Mouse (Mus musculus) myocyte (in vitro differentiated cells): ENCODE results near the gene Thegl.

Experiments used
- CEBPB ChIP-seq: IDR thresholded peaks from 2 replicates; pipeline ENCODE4 v1.6.1; 2011; ENCODE audit warnings: mild to moderate bottlenecking, moderate library complexity; ENCODE audit not compliant: poor library complexity, insufficient read depth, severe bottlenecking
- E2F4 ChIP-seq: IDR thresholded peaks from one replicate; pipeline ENCODE4 v1.6.1; 2011; ENCODE audit warnings: mild to moderate bottlenecking, control low read depth, moderate library complexity; ENCODE audit not compliant: insufficient read depth
- MAX ChIP-seq: IDR thresholded peaks from one replicate; pipeline ENCODE4 v1.6.1; 2011; ENCODE audit warnings: low read depth, mild to moderate bottlenecking, control low read depth
- MYOD1 ChIP-seq, 3 experiments: IDR thresholded peaks; one replicate each; pipeline ENCODE4 v1.6.1; 2011; ENCODE audit warnings: control low read depth in 2 of 3, low read depth in 2 of 3, mild to moderate bottlenecking in 2 of 3, moderate library complexity in 1 of 3; ENCODE audit not compliant: insufficient read length in 2 of 3, control insufficient read depth in 1 of 3
- MYOG ChIP-seq, 3 experiments: IDR thresholded peaks; one replicate each; pipeline ENCODE4 v1.6.1; 2011; ENCODE audit warnings: control low read depth in 2 of 3, low read depth in 2 of 3, mild to moderate bottlenecking in 2 of 3; ENCODE audit not compliant: insufficient read length in 2 of 3, control insufficient read depth in 1 of 3, insufficient read depth in 1 of 3
- POLR2A ChIP-seq: IDR thresholded peaks from one replicate; pipeline ENCODE4 v1.6.1; 2011; ENCODE audit warnings: low read depth, mild to moderate bottlenecking, control low read depth, moderate library complexity; ENCODE audit not compliant: insufficient read length
- POLR2AphosphoS2 ChIP-seq: IDR thresholded peaks from one replicate; pipeline ENCODE4 v1.6.1; 2011; ENCODE audit warnings: low read depth, control low read depth; ENCODE audit not compliant: insufficient read length
- SRF ChIP-seq: IDR thresholded peaks from one replicate; pipeline ENCODE4 v1.6.1; 2011; ENCODE audit warnings: low read depth; ENCODE audit not compliant: control insufficient read depth, insufficient read length
- TCF12 ChIP-seq: IDR thresholded peaks from one replicate; pipeline ENCODE4 v1.6.1; 2011; ENCODE audit warnings: mild to moderate bottlenecking, control low read depth; ENCODE audit not compliant: poor library complexity, insufficient read depth, severe bottlenecking
- TCF3 ChIP-seq: IDR thresholded peaks from one replicate; pipeline ENCODE4 v1.6.1; 2011; ENCODE audit warnings: low read depth, control low read depth; ENCODE audit not compliant: insufficient read length
- USF1 ChIP-seq: IDR thresholded peaks from one replicate; pipeline ENCODE4 v1.6.1; 2011; ENCODE audit warnings: low read depth, mild to moderate bottlenecking, control low read depth, moderate library complexity

GRCm38 (mm10) chr5:77073794-77074193, 58.0 kb downstream of the Thegl start:
- no peak for TF ChIP-seq POLR2A
- no peak for TF ChIP-seq MAX
- no peak for TF ChIP-seq E2F4
- no peak for TF ChIP-seq USF1
- no peak for TF ChIP-seq POLR2AphosphoS2
- no peak for TF ChIP-seq TCF12
- TF ChIP-seq MYOG (IDR thresholded peaks at IDR 0.05; ENCODE audit: control insufficient read depth in 1 of 3, insufficient read depth in 1 of 3, insufficient read length in 2 of 3, low read depth in 2 of 3): no peak
- no peak for TF ChIP-seq TCF3
- TF ChIP-seq CEBPB: no peak
- no peak for TF ChIP-seq MYOD1 (IDR thresholded peaks at IDR 0.05; ENCODE audit: control insufficient read depth in 1 of 3, insufficient read length in 2 of 3, low read depth in 2 of 3)
- no peak for TF ChIP-seq SRF
